Mouse (Mus musculus): ENCODE measurements around the gene Pax9. TPM values are rescaled to one million over a fixed set of nuclear protein-coding genes. Genes with fewer than 3 reads are reported as not detected.
A peak's percentile ranks its signal among the peaks of the same experiment; 100 is the strongest.

Pax9 gene
- polyA plus RNA-seq, 1 experiment from 2014 or later, result 3.8 TPM

- ATAC-seq (ENCODE audit: insufficient number of reproducible peaks, low FRiP score, low TSS enrichment, low read depth) (peak; percentile 21; the same call in 1 of the 2 replicates), DNase-seq (ENCODE audit: low spot score) (peak; percentile 63)
- Histone ChIP-seq H3K4me1 (ENCODE audit: control insufficient read depth, insufficient read depth, low read length) (peaks cover 17% of the 10 kb centered on the region), H3K4me3 (ENCODE audit: low read depth, low read length) (peak overlapping the region; percentile 3; the same call in 1 of the 2 replicates), H3K27ac (replicated peaks; ENCODE audit: low read depth, low read length) (no peak overlapping the region), H3K27me3 (ENCODE audit: control insufficient read depth, insufficient read depth, low read length) (peaks cover 54% of the 10 kb centered on the region), H3K9me3 (ENCODE audit: control insufficient read depth, low read length) (no peaks in the 10 kb centered on the region), H3K36me3 (ENCODE audit: control insufficient read depth, insufficient read depth, low read length) (no peaks in the 10 kb centered on the region), H3K9ac (ENCODE audit: low read length) (no peak overlapping the region; the same call in 1 of the 2 replicates), H3K4me2 (ENCODE audit: low read depth, severe bottlenecking) (peak overlapping the region; percentile 22; the same call in 1 of the 2 replicates)
- 3% methylated on average over 44 of the region's 44 CpGs for WGBS
Measured at GRCm38 (mm10) chr12:56699915-56700900, 8.6 kb downstream of the Pax9 start.

GRCm38 (mm10) chr12:56701004-56701403, 9.4 kb downstream of the Pax9 start:
- Histone ChIP-seq H3K27me3 (ENCODE audit: control insufficient read depth, insufficient read depth, low read length) (peaks cover 46% of the 10 kb centered on the region), H3K4me3 (ENCODE audit: low read depth, low read length) (no peak overlapping the region)

GRCm38 (mm10) chr12:56717971-56718706, 26.6 kb downstream of the Pax9 start:
- Histone ChIP-seq H3K4me1 (ENCODE audit: control insufficient read depth, insufficient read depth, low read length) (0 out of 2 replicates have a peak, but pooled peaks cover 9% of the 10 kb centered on the region), H3K9me3 (ENCODE audit: control insufficient read depth, low read length) (no peaks in the 10 kb centered on the region), H3K4me3 (ENCODE audit: low read depth, low read length) (no peak overlapping the region), H3K9ac (ENCODE audit: low read length) (no peak overlapping the region), H3K4me2 (ENCODE audit: low read depth, severe bottlenecking) (no peak overlapping the region; the same call in 1 of the 2 replicates), H3K27me3 (ENCODE audit: control insufficient read depth, insufficient read depth, low read length) (0 out of 2 replicates have a peak, but pooled peaks cover 2% of the 10 kb centered on the region), H3K27ac (replicated peaks; ENCODE audit: low read depth, low read length) (no peak overlapping the region), H3K36me3 (ENCODE audit: control insufficient read depth, insufficient read depth, low read length) (no peaks in the 10 kb centered on the region)
- peak; percentile 77 for ATAC-seq (ENCODE audit: insufficient number of reproducible peaks, low FRiP score, low TSS enrichment, low read depth)
- 5% methylated on average over 14 of the region's 14 CpGs for WGBS
- no peak for DNase-seq (ENCODE audit: low spot score)

More at GRCm38 (mm10) chr12:56701004-56701403, 9.4 kb downstream of the Pax9 start:
- Histone ChIP-seq H3K9me3 (ENCODE audit: control insufficient read depth, low read length) (no peaks in the 10 kb centered on the region), H3K27ac (replicated peaks; ENCODE audit: low read depth, low read length) (no peak overlapping the region), H3K36me3 (ENCODE audit: control insufficient read depth, insufficient read depth, low read length) (no peaks in the 10 kb centered on the region), H3K4me2 (ENCODE audit: low read depth, severe bottlenecking) (no peak overlapping the region), H3K9ac (ENCODE audit: low read length) (no peak overlapping the region), H3K4me1 (ENCODE audit: control insufficient read depth, insufficient read depth, low read length) (peaks cover 15% of the 10 kb centered on the region)
- ATAC-seq (ENCODE audit: insufficient number of reproducible peaks, low FRiP score, low TSS enrichment, low read depth) (no peak), DNase-seq (ENCODE audit: low spot score) (no peak)
- 6% methylated on average over 6 of the region's 6 CpGs for WGBS

- H3K4me1 ChIP-seq (ENCODE audit: control insufficient read depth, insufficient read depth, low read length), result 0 out of 2 replicates have a peak, but pooled peaks cover 9% of the 10 kb centered on the region
- ATAC-seq (ENCODE audit: insufficient number of reproducible peaks, low FRiP score, low TSS enrichment, low read depth), result peak; percentile 65
- no peaks in the 10 kb centered on the region for H3K36me3 ChIP-seq (ENCODE audit: control insufficient read depth, insufficient read depth, low read length)
- no peak overlapping the region for H3K4me3 ChIP-seq (ENCODE audit: low read depth, low read length)
- 13% methylated on average over 6 of the region's 6 CpGs for WGBS
- no peak overlapping the region for H3K4me2 ChIP-seq (ENCODE audit: low read depth, severe bottlenecking)
- no peaks in the 10 kb centered on the region for H3K9me3 ChIP-seq (ENCODE audit: control insufficient read depth, low read length)
- no peak overlapping the region for H3K27ac ChIP-seq (replicated peaks; ENCODE audit: low read depth, low read length)
- DNase-seq (ENCODE audit: low spot score), result peak; percentile 28
- H3K27me3 ChIP-seq (ENCODE audit: control insufficient read depth, insufficient read depth, low read length), result 0 out of 2 replicates have a peak, but pooled peaks cover 2% of the 10 kb centered on the region
- H3K9ac ChIP-seq (ENCODE audit: low read length), result no peak overlapping the region
Measured at GRCm38 (mm10) chr12:56718707-56719051, 27.1 kb downstream of the Pax9 start.

GRCm38 (mm10) chr12:56727631-56728030, 36.1 kb downstream of the Pax9 start:
- Histone ChIP-seq H3K27ac (replicated peaks; ENCODE audit: low read depth, low read length) (no peak overlapping the region), H3K4me3 (ENCODE audit: low read depth, low read length) (no peak overlapping the region), H3K36me3 (ENCODE audit: control insufficient read depth, insufficient read depth, low read length) (no peaks in the 10 kb centered on the region), H3K4me1 (ENCODE audit: control insufficient read depth, insufficient read depth, low read length) (no peaks in the 10 kb centered on the region), H3K9me3 (ENCODE audit: control insufficient read depth, low read length) (no peaks in the 10 kb centered on the region), H3K9ac (ENCODE audit: low read length) (no peak overlapping the region), H3K4me2 (ENCODE audit: low read depth, severe bottlenecking) (no peak overlapping the region), H3K27me3 (ENCODE audit: control insufficient read depth, insufficient read depth, low read length) (no peaks in the 10 kb centered on the region)
- DNase-seq (ENCODE audit: low spot score) (no peak), ATAC-seq (ENCODE audit: insufficient number of reproducible peaks, low FRiP score, low TSS enrichment, low read depth) (no peak)
- 80% methylated on average over 4 of the region's 4 CpGs for WGBS

- no peak overlapping the region for H3K9ac ChIP-seq (ENCODE audit: low read length)
- no peak overlapping the region for H3K4me3 ChIP-seq (ENCODE audit: low read depth, low read length)
- H3K27me3 ChIP-seq (ENCODE audit: control insufficient read depth, insufficient read depth, low read length), result no peaks in the 10 kb centered on the region
- DNase-seq (ENCODE audit: low spot score) (no peak), ATAC-seq (ENCODE audit: insufficient number of reproducible peaks, low FRiP score, low TSS enrichment, low read depth) (no peak)
- H3K36me3 ChIP-seq (ENCODE audit: control insufficient read depth, insufficient read depth, low read length), result no peaks in the 10 kb centered on the region
- H3K4me2 ChIP-seq (ENCODE audit: low read depth, severe bottlenecking), result no peak overlapping the region
- H3K9me3 ChIP-seq (ENCODE audit: control insufficient read depth, low read length), result no peaks in the 10 kb centered on the region
- H3K27ac ChIP-seq (replicated peaks; ENCODE audit: low read depth, low read length), result no peak overlapping the region
- no peaks in the 10 kb centered on the region for H3K4me1 ChIP-seq (ENCODE audit: control insufficient read depth, insufficient read depth, low read length)
- 93% methylated on average over 4 of the region's 4 CpGs for WGBS
Measured at GRCm38 (mm10) chr12:56737104-56737503, 45.5 kb downstream of the Pax9 start.

Other genes with a start within 250 kb of the Pax9 start
- not detected in 2 replicates for gene Nkx2-1, start 154.9 kb upstream of the Pax9 start, polyA plus RNA-seq (2014; fragmentation: Nextera tagmentation; extraction: Ambion mirVana)
- not detected in 2 replicates for gene Nkx2-9, start 78.5 kb upstream of the Pax9 start, polyA plus RNA-seq (2014; fragmentation: Nextera tagmentation; extraction: Ambion mirVana)

Measured in limb, embryonic 11.5 days (tissue).